Mouse (Mus musculus) lung, embryonic 14.5 days (tissue): ENCODE data around the gene Rere. TPM values are rescaled to one million over a fixed set of nuclear protein-coding genes. Genes with fewer than 3 reads are reported as not detected.

Experiments used
- ATAC-seq: fragments of 200-750 bp; cut with Nextera tagmentation; 2 replicates; pipeline ENCODE4 v1.8.0; 2017; ENCODE audit warnings: mild to moderate bottlenecking, moderate TSS enrichment, moderate library complexity; ENCODE audit not compliant: insufficient read depth
- DNase-seq: peaks from one replicate; pipeline ENCODE4 v3.0.0-alpha.2; 2015
- H3K27ac ChIP-seq: fragments of 300-500 bp; sonication (generic); 2 replicates; pipeline ENCODE4 v1.5.1; 2014; ENCODE audit warnings: low read depth, mild to moderate bottlenecking, moderate library complexity
- H3K27me3 ChIP-seq: fragments of 300-500 bp; sonication (generic); 2 replicates; pipeline ENCODE4 v1.6.1; 2014; ENCODE audit warnings: low read length, control low read depth; ENCODE audit not compliant: insufficient read depth
- H3K36me3 ChIP-seq: fragments of 300-500 bp; sonication (generic); 2 replicates; pipeline ENCODE4 v1.6.1; 2014; ENCODE audit warnings: control low read depth; ENCODE audit not compliant: insufficient read depth
- H3K4me1 ChIP-seq: fragments of 300-500 bp; sonication (generic); 2 replicates; pipeline ENCODE4 v1.6.1; 2014; ENCODE audit warnings: antibody characterized with exemption, control low read depth; ENCODE audit not compliant: insufficient read depth
- H3K4me2 ChIP-seq: fragments of 300-500 bp; sonication (generic); 2 replicates; pipeline ENCODE4 v1.6.1; 2014; ENCODE audit warnings: mild to moderate bottlenecking
- H3K4me3 ChIP-seq: fragments of 300-500 bp; sonication (generic); 2 replicates; pipeline ENCODE4 v1.5.1; 2014; ENCODE audit warnings: low read depth, low read length
- H3K9ac ChIP-seq: fragments of 300-500 bp; sonication (generic); 2 replicates; pipeline ENCODE4 v1.6.1; 2014
- H3K9me3 ChIP-seq: fragments of 300-500 bp; sonication (generic); 2 replicates; pipeline ENCODE4 v1.6.1; 2016; ENCODE audit warnings: low read depth, low read length, control low read depth
- CTCF ChIP-seq: IDR thresholded peaks from 2 replicates; pipeline ENCODE4 v1.5.1; 2016; ENCODE audit warnings: antibody characterized with exemption, low read depth
- WGBS: fragments of 180-500 bp; shearing (Covaris S2); extraction: QIAGEN DNeasy Blood & Tissue Kit; methylation state at CpG from one replicate; pipeline ENCODE4 v1.1.7; 2014; 5-methylcytosine and 5-hydroxymethylcytosine counted together
- polyA plus RNA-seq: library from polyadenylated mRNA; unstranded; fragments of >200 nt; fragmentation: Nextera tagmentation; extraction: Ambion mirVana; gene quantifications from 2 replicates; pipeline ENCODE4 v1.2.1, GENCODE M21; 2014

The Rere gene
- polyA plus RNA-seq, 1 experiment from 2014 or later = 41.5 TPM

DNA sequence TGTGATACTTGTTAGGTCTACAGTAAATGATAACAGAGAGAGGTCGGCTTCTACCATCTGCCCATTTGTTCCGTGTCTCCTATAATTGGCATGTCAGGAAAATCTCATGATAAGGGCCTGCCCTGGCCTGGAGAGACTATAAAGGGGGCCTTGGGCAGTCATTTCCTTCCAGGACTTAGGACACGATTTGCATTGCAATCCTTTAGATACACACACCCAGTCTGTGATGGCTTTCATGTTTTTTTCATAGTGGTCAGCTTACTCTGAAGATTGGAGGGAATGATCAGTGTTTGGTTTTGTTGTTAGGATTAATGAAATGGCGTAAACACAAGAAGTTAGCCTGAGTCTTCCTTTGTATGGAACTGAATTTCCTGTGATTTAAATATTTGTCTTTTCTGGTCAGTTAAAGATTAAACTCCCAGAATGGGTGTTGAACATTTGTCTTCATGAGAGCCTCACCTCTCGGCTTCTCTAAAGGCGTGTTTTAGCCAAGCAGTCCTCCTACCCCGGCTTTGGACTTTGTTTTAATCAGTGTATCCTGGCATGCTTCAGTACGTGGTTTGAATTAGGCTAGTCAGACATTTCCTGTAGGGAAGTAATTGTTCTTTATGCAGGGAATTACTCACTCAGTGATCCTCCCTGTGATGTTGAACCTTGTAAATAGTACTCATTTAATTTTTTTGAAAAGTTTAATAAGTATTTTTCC is 80.7 kb downstream of the Rere start:
- Histone ChIP-seq H3K9ac (no peak overlapping the region), H3K9me3 (no peaks in the 10 kb centered on the region), H3K27ac (peak overlapping the region; percentile 55), H3K4me1 (peaks cover 20% of the 10 kb centered on the region), H3K4me2 (no peak overlapping the region), H3K36me3 (no peaks in the 10 kb centered on the region), H3K4me3 (no peak overlapping the region), H3K27me3 (no peaks in the 10 kb centered on the region)
- 10% methylated on average over 8 of the region's 8 CpGs for WGBS
- no peak for TF ChIP-seq CTCF
- peak; percentile 44; the same call in 1 of the 2 replicates for ATAC-seq
- peak; percentile 66 for DNase-seq

- Histone ChIP-seq H3K9ac (no peak overlapping the region), H3K4me3 (no peak overlapping the region), H3K27ac (peak overlapping the region; percentile 47; the same call in 1 of the 2 replicates), H3K27me3 (no peaks in the 10 kb centered on the region), H3K9me3 (no peaks in the 10 kb centered on the region), H3K36me3 (no peaks in the 10 kb centered on the region), H3K4me1 (peaks cover 20% of the 10 kb centered on the region), H3K4me2 (no peak overlapping the region)
- DNase-seq (no peak), ATAC-seq (no peak)
- WGBS = 32% methylated on average over 5 of the region's 5 CpGs
- TF ChIP-seq CTCF = no peak
Measured at GRCm38 (mm10) chr4:150362858-150363257, 81.4 kb downstream of the Rere start.

GRCm38 (mm10) chr4:150364786-150365185 is 83.3 kb downstream of the Rere start:
- Histone ChIP-seq H3K4me1 (peaks cover 29% of the 10 kb centered on the region), H3K4me3 (no peak overlapping the region)

GRCm38 (mm10) chr4:150366510-150367208 is 85.2 kb downstream of the Rere start:
- peaks cover 42% of the 10 kb centered on the region for H3K4me1 ChIP-seq
- WGBS = 45% methylated on average over 6 of the region's 6 CpGs

More at GRCm38 (mm10) chr4:150364786-150365185, 83.3 kb downstream of the Rere start:
- DNase-seq = no peak
- no peak for TF ChIP-seq CTCF
- Histone ChIP-seq H3K36me3 (no peaks in the 10 kb centered on the region), H3K9ac (no peak overlapping the region), H3K27ac (no peak overlapping the region), H3K27me3 (no peaks in the 10 kb centered on the region), H3K9me3 (no peaks in the 10 kb centered on the region), H3K4me2 (no peak overlapping the region)
- 79% methylated on average over 2 of the region's 2 CpGs for WGBS
- ATAC-seq = no peak

DNA sequence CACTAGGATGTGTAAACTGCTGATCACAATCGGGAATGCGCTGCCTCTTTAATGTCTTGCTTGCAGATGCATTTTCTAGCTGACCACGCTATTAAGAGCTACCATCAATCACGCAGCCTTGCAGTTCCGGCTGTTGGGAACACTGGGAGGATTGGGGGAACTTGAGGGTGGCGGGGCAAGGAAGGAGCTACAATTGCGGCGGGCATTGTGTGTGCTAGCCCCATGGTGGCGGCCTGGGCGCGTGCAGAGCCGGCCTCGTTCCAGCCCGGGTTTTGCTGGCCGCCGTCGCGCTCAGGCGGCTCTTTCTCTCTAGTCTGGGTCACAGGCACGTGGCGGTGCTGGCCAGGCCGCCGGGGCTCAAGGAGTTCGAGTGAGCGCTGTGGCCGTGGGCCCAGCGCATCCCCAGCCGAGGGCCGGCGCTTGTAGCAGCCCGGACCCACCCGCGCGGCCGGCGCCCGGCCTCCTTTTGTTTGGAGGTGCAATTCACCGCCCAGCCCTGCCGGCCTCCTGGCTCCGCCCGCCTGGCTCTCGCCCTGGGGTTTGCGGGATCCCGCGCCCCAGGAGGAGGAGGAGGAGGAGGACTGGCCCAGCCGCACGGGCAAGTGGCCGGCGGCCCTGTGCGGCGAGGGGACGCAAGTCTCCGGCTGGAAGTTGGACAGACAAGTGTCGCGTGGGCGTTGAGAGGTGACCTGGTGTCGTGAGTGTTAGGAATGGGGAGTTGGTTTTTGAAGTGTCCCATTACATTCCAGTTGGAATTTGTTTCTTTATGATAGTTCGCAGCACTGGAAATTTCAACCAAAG is 90.3 kb downstream of the Rere start:
- under 1% methylated on average over 55 of the region's 58 CpGs for WGBS
- Histone ChIP-seq H3K36me3 (no peaks in the 10 kb centered on the region), H3K4me3 (peak overlapping the region; percentile 62), H3K9me3 (no peaks in the 10 kb centered on the region), H3K4me2 (peak overlapping the region; percentile 95), H3K9ac (peak overlapping the region; percentile 83), H3K27me3 (no peaks in the 10 kb centered on the region), H3K4me1 (peaks cover 53% of the 10 kb centered on the region), H3K27ac (peak overlapping the region; percentile 98)
- peak; percentile 89 for ATAC-seq
- TF ChIP-seq CTCF = 0 out of 2 replicates have a peak, but pooled peaks have one; percentile 15
- peak; percentile 89 for DNase-seq

More at GRCm38 (mm10) chr4:150366510-150367208, 85.2 kb downstream of the Rere start:
- DNase-seq (no peak), ATAC-seq (no peak)
- peak; percentile 20; the same call in 1 of the 2 replicates for TF ChIP-seq CTCF
- Histone ChIP-seq H3K27ac (no peak overlapping the region), H3K36me3 (no peaks in the 10 kb centered on the region), H3K9ac (no peak overlapping the region), H3K27me3 (no peaks in the 10 kb centered on the region), H3K9me3 (no peaks in the 10 kb centered on the region), H3K4me2 (no peak overlapping the region), H3K4me3 (no peak overlapping the region)

- peak overlapping the region; percentile 62 for H3K4me3 ChIP-seq
- TF ChIP-seq CTCF = no peak
- peak overlapping the region; percentile 83 for H3K9ac ChIP-seq
- no peaks in the 10 kb centered on the region for H3K36me3 ChIP-seq
- H3K9me3 ChIP-seq = no peaks in the 10 kb centered on the region
- peak overlapping the region; percentile 95 for H3K4me2 ChIP-seq
- H3K4me1 ChIP-seq = peaks cover 53% of the 10 kb centered on the region
- no peaks in the 10 kb centered on the region for H3K27me3 ChIP-seq
- DNase-seq (peak; percentile 55), ATAC-seq (0 out of 2 replicates have a peak, but pooled peaks have one; percentile 35)
- WGBS = 1% methylated on average over 3 of the region's 3 CpGs
- H3K27ac ChIP-seq = peak overlapping the region; percentile 98
Measured at GRCm38 (mm10) chr4:150372631-150373041, 91.2 kb downstream of the Rere start.
